Comparison of ENCODE assay signal across 20 mouse cellular contexts in genomic region chr11:97837641-97838149, GRCm38 (mm10). TPM values are rescaled to one million over a fixed set of nuclear protein-coding genes. Genes with fewer than 3 reads are reported as not detected.
A peak's percentile ranks its signal among the peaks of the same experiment; 100 is the strongest.
DNase-seq lines count a peak whose midpoint lies in the region; ATAC-seq and TF ChIP-seq lines count a peak whose summit lies in the region.
"Had no signal": no experiment of that assay in that cellular context is flagged by ENCODE, and none has a peak within 500 bp of the region (broad histone marks: within the 10 kb centered on the region; RNA-seq: fewer than 3 reads in every experiment).

No protein-coding gene starts in this region.

- H3K79me2 ChIP-seq in MEL (ENCODE audit: control insufficient read depth, insufficient read depth, low read length, poor library complexity): no peaks in the 10 kb centered on the region

- no peak overlapping the region for H3K4me3 ChIP-seq in MEL (ENCODE audit: control insufficient read depth in 1 of 2, insufficient read depth in 1 of 2, low read depth in 2 of 2, low read length in 2 of 2)
- no peak overlapping the region for H3K4me3 ChIP-seq in liver, embryonic 13.5 days (replicated peaks)
- no peak overlapping the region for H3K4me3 ChIP-seq in lung, adult 2 months (replicated peaks; ENCODE audit: extremely low read depth, low read depth, low read length)
- H3K4me3 ChIP-seq in forebrain, embryonic 14.5 days (ENCODE audit: low read depth, low read length): no peak overlapping the region
- H3K4me3 ChIP-seq: embryonic facial prominence, embryonic 12.5 days; erythroblast, embryonic 14.5 days; forebrain, embryonic 15.5 days; limb, embryonic 13.5 days; lung, embryonic 15.5 days; midbrain, embryonic 13.5 days; neural tube, embryonic 13.5 days had no signal

- H3K27me3 ChIP-seq in MEL (ENCODE audit: control insufficient read depth in 1 of 2, insufficient read depth in 2 of 2, low read length in 2 of 2): no peaks in the 10 kb centered on the region
- H3K27me3 ChIP-seq in liver, embryonic 13.5 days: no peaks in the 10 kb centered on the region
- no peaks in the 10 kb centered on the region for H3K27me3 ChIP-seq in forebrain, embryonic 14.5 days (replicated peaks; ENCODE audit: control insufficient read depth, insufficient read depth, low read length)
- H3K27me3 ChIP-seq: embryonic facial prominence, embryonic 12.5 days; forebrain, embryonic 15.5 days; limb, embryonic 13.5 days; lung, embryonic 15.5 days; midbrain, embryonic 13.5 days; neural tube, embryonic 13.5 days had no signal

- no peak for TF ChIP-seq EP300 in MEL (IDR thresholded peaks at IDR 0.05; ENCODE audit: low read depth in 1 of 2, low read length in 2 of 2)

- ATAC-seq in liver, embryonic 13.5 days (ENCODE audit: low read depth): peak; percentile 30; the same call in 1 of the 2 replicates
- ATAC-seq in forebrain, embryonic 14.5 days: no peak
- ATAC-seq: forebrain, embryonic 15.5 days; midbrain, embryonic 13.5 days had no signal

- no peak overlapping the region for H3K27ac ChIP-seq in MEL (ENCODE audit: control insufficient read depth, low read depth, low read length)
- H3K27ac ChIP-seq in liver, embryonic 13.5 days: 0 out of 2 replicates have a peak overlapping the region, but pooled peaks have one; percentile 66
- H3K27ac ChIP-seq in forebrain, embryonic 14.5 days (ENCODE audit: low read depth, low read length): no peak overlapping the region
- H3K27ac ChIP-seq: embryonic facial prominence, embryonic 12.5 days; forebrain, embryonic 15.5 days; hindbrain, embryonic 14.5 days; limb, embryonic 13.5 days; lung, embryonic 15.5 days; midbrain, embryonic 13.5 days; neural tube, embryonic 13.5 days had no signal

- peak; percentile 92 for DNase-seq in heart, adult 11 months
- DNase-seq in heart, adult 9 months (ENCODE audit: low spot score in 2 of 2): no peak
- DNase-seq in CD4-positive helper T cell, adult 2 months (ENCODE audit: low read depth, low spot score): peak; percentile 3
- peak; percentile 46 for DNase-seq in MEL (ENCODE audit: low read depth, low spot score)
- DNase-seq in liver, embryonic 13.5 days: no peak
- no peak for DNase-seq in lung, adult 2 months
- DNase-seq in forebrain, embryonic 14.5 days (ENCODE audit: low spot score): no peak
- DNase-seq in embryo, embryonic 11 days: no peak
- DNase-seq: gastrocnemius, postnatal 14 days; heart, postnatal 14 days; kidney, postnatal 4 days; thymus, postnatal 36 days had no signal

- peaks cover 0 to 9% of the 10 kb centered on the region in 2 experiments; a peak in 2 of 4 replicates for H3K36me3 ChIP-seq in MEL (ENCODE audit: control insufficient read depth in 1 of 2, insufficient read depth in 2 of 2, low read length in 2 of 2)
- peaks cover 33% of the 10 kb centered on the region for H3K36me3 ChIP-seq in liver, embryonic 13.5 days
- H3K36me3 ChIP-seq in forebrain, embryonic 14.5 days (ENCODE audit: control insufficient read depth, insufficient read depth, low read length): peaks cover 50% of the 10 kb centered on the region

- WGBS in liver, embryonic 13.5 days (ENCODE audit: insufficient replicate concordance): 17% methylated on average over 7 of the region's 7 CpGs
- WGBS in lung, adult 2 months: 69% methylated on average over 7 of the region's 7 CpGs
- WGBS in forebrain, embryonic 14.5 days: 85% methylated on average over 7 of the region's 7 CpGs

- H3K9ac ChIP-seq in MEL (ENCODE audit: control insufficient read depth, low read depth, low read length, poor library complexity, severe bottlenecking): no peak overlapping the region
- peak overlapping the region; percentile 9; the same call in 1 of the 2 replicates for H3K9ac ChIP-seq in liver, embryonic 13.5 days
- no peak overlapping the region for H3K9ac ChIP-seq in forebrain, embryonic 14.5 days (ENCODE audit: low read length)
- H3K9ac ChIP-seq: embryonic facial prominence, embryonic 12.5 days; forebrain, embryonic 15.5 days; hindbrain, embryonic 14.5 days; limb, embryonic 13.5 days; lung, embryonic 15.5 days; midbrain, embryonic 13.5 days; neural tube, embryonic 13.5 days had no signal

- TF ChIP-seq POLR2A in MEL (IDR thresholded peaks at IDR 0.05; ENCODE audit: control insufficient read depth in 1 of 2, insufficient read depth in 1 of 2, low read depth in 1 of 2, low read length in 2 of 2, poor library complexity in 1 of 2): no peak
- no peak for TF ChIP-seq POLR2A in lung, adult 2 months (IDR thresholded peaks at IDR 0.05; ENCODE audit: borderline replicate concordance, extremely low read depth, low read depth, low read length)

- H3K4me2 ChIP-seq in liver, embryonic 13.5 days: no peak overlapping the region
- H3K4me2 ChIP-seq in forebrain, embryonic 14.5 days (ENCODE audit: low read length): no peak overlapping the region
- H3K4me2 ChIP-seq: embryonic facial prominence, embryonic 12.5 days; forebrain, embryonic 15.5 days; hindbrain, embryonic 14.5 days; limb, embryonic 13.5 days; lung, embryonic 15.5 days; midbrain, embryonic 13.5 days; neural tube, embryonic 13.5 days had no signal

- H3K4me1 ChIP-seq in MEL (ENCODE audit: control insufficient read depth in 1 of 2, insufficient read depth in 2 of 2, low read length in 2 of 2): peaks cover 0 to 17% of the 10 kb centered on the region in 2 experiments; a peak in 3 of 4 replicates
- H3K4me1 ChIP-seq in liver, embryonic 13.5 days (replicated peaks): peaks cover 57% of the 10 kb centered on the region
- 0 out of 2 replicates have a peak, but pooled peaks cover 6% of the 10 kb centered on the region for H3K4me1 ChIP-seq in lung, adult 2 months (ENCODE audit: control insufficient read depth, insufficient read depth, low read length)
- peaks cover 9% of the 10 kb centered on the region; the same call in 1 of the 2 replicates for H3K4me1 ChIP-seq in forebrain, embryonic 14.5 days (ENCODE audit: control insufficient read depth, insufficient read depth, low read length)

- H3K9me3 ChIP-seq in MEL (replicated peaks; ENCODE audit: insufficient read depth, low read length): no peaks in the 10 kb centered on the region
- H3K9me3 ChIP-seq in liver, embryonic 13.5 days (replicated peaks): no peaks in the 10 kb centered on the region
- H3K9me3 ChIP-seq in forebrain, embryonic 14.5 days (replicated peaks; ENCODE audit: control insufficient read depth, low read length): no peaks in the 10 kb centered on the region
- H3K9me3 ChIP-seq: embryonic facial prominence, embryonic 12.5 days; forebrain, embryonic 15.5 days; limb, embryonic 13.5 days; lung, embryonic 15.5 days; midbrain, embryonic 13.5 days; neural tube, embryonic 13.5 days had no signal

- no peak for TF ChIP-seq RAD21 in MEL (IDR thresholded peaks at IDR 0.05; ENCODE audit: low read depth, low read length)

- no peak for TF ChIP-seq CTCF in MEL (IDR thresholded peaks at IDR 0.05 in 2 of 3, conservative IDR thresholded peaks at IDR 0.05 in 1 of 3; ENCODE audit: control insufficient read depth in 1 of 3, insufficient read depth in 1 of 3, low read depth in 2 of 3, low read length in 3 of 3, poor library complexity in 1 of 3, severe bottlenecking in 1 of 3)
- no peak for TF ChIP-seq CTCF in lung, adult 2 months (IDR thresholded peaks at IDR 0.05; ENCODE audit: insufficient read depth, low read length)

TF ChIP-seq in MEL, 35 proteins besides CTCF, POLR2A, EP300 and RAD21:
- TF ChIP-seq NELFE (IDR thresholded peaks at IDR 0.05; ENCODE audit: low read depth, low read length): no peak
- no peak for TF ChIP-seq NRF1 (IDR thresholded peaks at IDR 0.05; ENCODE audit: insufficient read depth, low read depth, low read length, poor library complexity, severe bottlenecking)
- no peak for TF ChIP-seq USF1 (IDR thresholded peaks at IDR 0.05; ENCODE audit: low read depth, low read length)
- no peak for TF ChIP-seq MAFK (IDR thresholded peaks at IDR 0.05; ENCODE audit: borderline replicate concordance, low read depth, low read length)
- no peak for TF ChIP-seq GABPA (IDR thresholded peaks at IDR 0.05; ENCODE audit: low read depth, low read length)
- no peak for TF ChIP-seq SMC3 (IDR thresholded peaks at IDR 0.05; ENCODE audit: low read depth, low read length)
- TF ChIP-seq TAL1 (IDR thresholded peaks at IDR 0.05; ENCODE audit: low read length): peak; percentile 30; the same call in 1 of the 2 replicates

RNA-seq across cellular contexts. Expression of gene B230217C12Rik, which starts 2.9 kb away (rescaled TPM):
- total RNA-seq in MEL (2012; rRNA removed): 0.29 TPM in 1 of 2 replicates, not detected in the other
- polyA plus RNA-seq in MEL (2012; ENCODE audit: insufficient read depth in 1 of 2, insufficient read length in 2 of 2, low read depth in 1 of 2, low replicate concordance in 2 of 2, missing spikeins in 1 of 2): under 1 TPM in 1 of 2 experiments, not detected in 1; 0.81 TPM
- polyA plus RNA-seq in liver, embryonic 13.5 days (2015; fragmentation: Nextera tagmentation; extraction: Ambion mirVana): 0.85 and 1.3 TPM in 2 replicates
- polyA plus RNA-seq in lung, adult 2 months (2012; rRNA removed): 2.8 and 4.5 TPM in 2 replicates
- polyA plus RNA-seq in forebrain, embryonic 14.5 days (2014; fragmentation: Nextera tagmentation; extraction: Ambion mirVana): 20.3 and 21.5 TPM in 2 replicates
- polyA plus RNA-seq: erythroblast, embryonic 14.5 days had no signal

RNA-seq across cellular contexts. Expression of gene Lasp1, which starts 38.9 kb away (rescaled TPM):
- total RNA-seq in MEL (2012; rRNA removed): 13.3 and 15.2 TPM in 2 replicates
- 10 to 100 TPM in 1 of 2 experiments, not detected in 1; 38.7 TPM for polyA plus RNA-seq in MEL (2012; ENCODE audit: insufficient read depth in 1 of 2, insufficient read length in 2 of 2, low read depth in 1 of 2, low replicate concordance in 2 of 2, missing spikeins in 1 of 2)
- polyA plus RNA-seq in liver, embryonic 13.5 days (2015; fragmentation: Nextera tagmentation; extraction: Ambion mirVana): 27.5 and 31.2 TPM in 2 replicates
- polyA plus RNA-seq in lung, adult 2 months (2012; rRNA removed): 120 and 137 TPM in 2 replicates
- polyA plus RNA-seq in forebrain, embryonic 14.5 days (2014; fragmentation: Nextera tagmentation; extraction: Ambion mirVana): 77.6 and 94.6 TPM in 2 replicates

RNA-seq across cellular contexts. Expression of gene Fbxo47, which starts 46.3 kb away (rescaled TPM):
- 0.73 and 1.4 TPM in 2 replicates for total RNA-seq in MEL (2012; rRNA removed)
- 1 to 10 TPM in 1 of 2 experiments, not detected in 1; 1.2 TPM for polyA plus RNA-seq in MEL (2012; ENCODE audit: insufficient read depth in 1 of 2, insufficient read length in 2 of 2, low read depth in 1 of 2, low replicate concordance in 2 of 2, missing spikeins in 1 of 2)
- polyA plus RNA-seq in liver, embryonic 13.5 days (2015; fragmentation: Nextera tagmentation; extraction: Ambion mirVana): 0.33 and 0.46 TPM in 2 replicates
- polyA plus RNA-seq in lung, adult 2 months (2012; rRNA removed): 0.16 and 0.36 TPM in 2 replicates
- polyA plus RNA-seq in forebrain, embryonic 14.5 days (2014; fragmentation: Nextera tagmentation; extraction: Ambion mirVana): 0.40 and 0.65 TPM in 2 replicates
- polyA plus RNA-seq: erythroblast, embryonic 14.5 days had no signal

RNA-seq across cellular contexts. Expression of gene Rpl23, which starts 55.5 kb away (rescaled TPM):
- total RNA-seq in MEL (2012; rRNA removed): 1,922 and 2,072 TPM in 2 replicates
- polyA plus RNA-seq in MEL (2012; ENCODE audit: insufficient read depth in 1 of 2, insufficient read length in 2 of 2, low read depth in 1 of 2, low replicate concordance in 2 of 2, missing spikeins in 1 of 2): 100 to 1,000 TPM in 1 of 2 experiments, not detected in 1; 921 TPM
- polyA plus RNA-seq in liver, embryonic 13.5 days (2015; fragmentation: Nextera tagmentation; extraction: Ambion mirVana): 436 and 468 TPM in 2 replicates
- polyA plus RNA-seq in lung, adult 2 months (2012; rRNA removed): 81.7 and 95.5 TPM in 2 replicates
- 348 and 451 TPM in 2 replicates for polyA plus RNA-seq in forebrain, embryonic 14.5 days (2014; fragmentation: Nextera tagmentation; extraction: Ambion mirVana)

Comparison
In these comparisons a context has a peak if more than half of its experiments do, and no peak if none do; other contexts are left out.
1. DNase-seq: peak in heart, adult 11 months (single experiment), CD4-positive helper T cell, adult 2 months (single experiment) and MEL (single experiment); none in heart, adult 9 months (0 of 2), liver, embryonic 13.5 days (single experiment), lung, adult 2 months (single experiment), forebrain, embryonic 14.5 days (single experiment) and embryo, embryonic 11 days (single experiment).